ENCODE assay signal across 18 mouse cellular contexts in genomic region chr11:63525431-63525830, GRCm38 (mm10).
DNase-seq lines count a peak whose midpoint lies in the region; ATAC-seq lines count a peak whose summit lies in the region.
"Had no signal": no experiment of that assay in that cellular context is flagged by ENCODE, and none has a peak within 500 bp of the region (broad histone marks: within the 10 kb centered on the region; RNA-seq: fewer than 3 reads in every experiment).

No protein-coding gene starts in this region.

- H3K9ac ChIP-seq in midbrain, embryonic 11.5 days (ENCODE audit: low read length), result no peak overlapping the region
- H3K9ac ChIP-seq in midbrain, embryonic 15.5 days, result no peak overlapping the region
- no peak overlapping the region for H3K9ac ChIP-seq in limb, embryonic 13.5 days
- H3K9ac ChIP-seq: embryonic facial prominence, embryonic 15.5 days; liver, embryonic 12.5 days; neural tube, embryonic 13.5 days had no signal

- ATAC-seq in midbrain, embryonic 11.5 days (ENCODE audit: low FRiP score), result no peak
- ATAC-seq in midbrain, embryonic 15.5 days (replicated peaks), result no peak
- no peak for ATAC-seq in limb, embryonic 13.5 days (ENCODE audit: low FRiP score, low read depth)
- ATAC-seq: hindbrain, postnatal 0 days; liver, embryonic 12.5 days had no signal

- peak; percentile 65 to 72 for DNase-seq in cerebellum, postnatal 10 days
- no peak for DNase-seq in cerebellum, adult 9-10 months
- peak; percentile 19 for DNase-seq in heart, postnatal 4 days
- DNase-seq in heart, postnatal 25 days (ENCODE audit: low spot score), result no peak
- DNase-seq in midbrain, embryonic 11.5 days (ENCODE audit: low spot score, missing footprints), result peak; percentile 69
- DNase-seq in spleen, adult 12 weeks (ENCODE audit: low spot score), result no peak
- DNase-seq: adrenal gland, postnatal 25 days; gastrocnemius, postnatal 25 days; heart, postnatal 14 days; thymus, postnatal 36 days had no signal

- H3K4me1 ChIP-seq in midbrain, embryonic 11.5 days (ENCODE audit: control insufficient read depth, insufficient read depth, low read length), result no peaks in the 10 kb centered on the region
- H3K4me1 ChIP-seq in midbrain, embryonic 15.5 days, result peaks cover 4% of the 10 kb centered on the region; the same call in 1 of the 2 replicates
- peaks cover 14% of the 10 kb centered on the region for H3K4me1 ChIP-seq in limb, embryonic 13.5 days
- H3K4me1 ChIP-seq: heart, embryonic 10.5 days; liver, embryonic 12.5 days had no signal

- intact Hi-C loops in heart, postnatal 25 days (cut with DNase I), result no loop called here

- H3K27me3 ChIP-seq in midbrain, embryonic 11.5 days (ENCODE audit: control insufficient read depth, insufficient read depth, low read length), result no peaks in the 10 kb centered on the region
- H3K27me3 ChIP-seq in midbrain, embryonic 15.5 days (replicated peaks), result no peaks in the 10 kb centered on the region
- no peaks in the 10 kb centered on the region for H3K27me3 ChIP-seq in limb, embryonic 13.5 days
- H3K27me3 ChIP-seq: CH12.LX; embryonic facial prominence, embryonic 15.5 days; liver, embryonic 12.5 days; neural tube, embryonic 13.5 days had no signal

- 82% methylated on average over 12 of the region's 12 CpGs for WGBS in midbrain, embryonic 11.5 days
- WGBS in midbrain, embryonic 15.5 days, result 74% methylated on average over 12 of the region's 12 CpGs
- WGBS in limb, embryonic 13.5 days, result 63% methylated on average over 12 of the region's 12 CpGs

- H3K36me3 ChIP-seq in midbrain, embryonic 11.5 days (ENCODE audit: control insufficient read depth, insufficient read depth, low read length), result no peaks in the 10 kb centered on the region
- no peaks in the 10 kb centered on the region for H3K36me3 ChIP-seq in midbrain, embryonic 15.5 days (replicated peaks)
- no peaks in the 10 kb centered on the region for H3K36me3 ChIP-seq in limb, embryonic 13.5 days
- H3K36me3 ChIP-seq: embryonic facial prominence, embryonic 15.5 days; heart, embryonic 10.5 days; liver, embryonic 12.5 days; neural tube, embryonic 13.5 days had no signal

- H3K27ac ChIP-seq in midbrain, embryonic 11.5 days (ENCODE audit: low read depth, low read length), result no peak overlapping the region
- no peak overlapping the region for H3K27ac ChIP-seq in midbrain, embryonic 15.5 days
- H3K27ac ChIP-seq in limb, embryonic 13.5 days, result no peak overlapping the region
- H3K27ac ChIP-seq: embryonic facial prominence, embryonic 15.5 days; heart, embryonic 10.5 days; hindbrain, postnatal 0 days; liver, embryonic 12.5 days; neural tube, embryonic 13.5 days had no signal

- no peak overlapping the region for H3K4me2 ChIP-seq in midbrain, embryonic 11.5 days
- H3K4me2 ChIP-seq in midbrain, embryonic 15.5 days, result no peak overlapping the region
- H3K4me2 ChIP-seq in limb, embryonic 13.5 days (replicated peaks), result 0 out of 2 replicates have a peak overlapping the region, but pooled peaks have one; percentile 4
- H3K4me2 ChIP-seq: embryonic facial prominence, embryonic 15.5 days; liver, embryonic 12.5 days; neural tube, embryonic 13.5 days had no signal

- no peak overlapping the region for H3K4me3 ChIP-seq in midbrain, embryonic 11.5 days (ENCODE audit: low read depth, low read length)
- no peak overlapping the region for H3K4me3 ChIP-seq in midbrain, embryonic 15.5 days
- no peak overlapping the region for H3K4me3 ChIP-seq in limb, embryonic 13.5 days
- H3K4me3 ChIP-seq: embryonic facial prominence, embryonic 15.5 days; heart, embryonic 10.5 days; liver, embryonic 12.5 days; neural tube, embryonic 13.5 days had no signal

- H3K9me3 ChIP-seq in midbrain, embryonic 11.5 days (ENCODE audit: control insufficient read depth, low read length), result no peaks in the 10 kb centered on the region
- no peaks in the 10 kb centered on the region for H3K9me3 ChIP-seq in midbrain, embryonic 15.5 days
- H3K9me3 ChIP-seq in limb, embryonic 13.5 days, result no peaks in the 10 kb centered on the region
- H3K9me3 ChIP-seq: embryonic facial prominence, embryonic 15.5 days; heart, embryonic 10.5 days; liver, embryonic 12.5 days; neural tube, embryonic 13.5 days had no signal

Comparison
In these comparisons a context has a peak if more than half of its experiments do, and no peak if none do; other contexts are left out.
1. DNase-seq: peak in cerebellum, postnatal 10 days (2 of 2), heart, postnatal 4 days (single experiment) and midbrain, embryonic 11.5 days (single experiment); none in cerebellum, adult 9-10 months (single experiment), heart, postnatal 25 days (single experiment) and spleen, adult 12 weeks (single experiment).